Mouse (Mus musculus) myocyte (in vitro differentiated cells): ENCODE results near the gene Ncoa3. TPM values are rescaled to one million over a fixed set of nuclear protein-coding genes. Genes with fewer than 3 reads are reported as not detected.

Experiments used
- H3K27me3 ChIP-seq: one replicate; pipeline ENCODE4 v1.6.1; 2011; ENCODE audit not compliant: control insufficient read depth, insufficient read depth, insufficient read length
- H3K36me3 ChIP-seq: one replicate; pipeline ENCODE4 v1.6.1; 2011; ENCODE audit not compliant: control insufficient read depth, insufficient read depth
- H3K4me2 ChIP-seq: one replicate; pipeline ENCODE4 v1.6.1; 2011; ENCODE audit warnings: low read depth, control low read depth
- H3K4me3 ChIP-seq: one replicate; pipeline ENCODE4 v1.5.1; 2011; ENCODE audit warnings: mild to moderate bottlenecking, control low read depth, moderate library complexity
- H3K79me2 ChIP-seq: one replicate; pipeline ENCODE4 v1.6.1; 2011; ENCODE audit not compliant: control insufficient read depth, insufficient read depth
- H3ac ChIP-seq: one replicate; pipeline ENCODE4 v1.6.1; 2011; ENCODE audit not compliant: control insufficient read depth, insufficient read length
- CEBPB ChIP-seq: IDR thresholded peaks from 2 replicates; pipeline ENCODE4 v1.6.1; 2011; ENCODE audit warnings: mild to moderate bottlenecking, moderate library complexity; ENCODE audit not compliant: poor library complexity, insufficient read depth, severe bottlenecking
- E2F4 ChIP-seq: IDR thresholded peaks from one replicate; pipeline ENCODE4 v1.6.1; 2011; ENCODE audit warnings: mild to moderate bottlenecking, control low read depth, moderate library complexity; ENCODE audit not compliant: insufficient read depth
- MAX ChIP-seq: IDR thresholded peaks from one replicate; pipeline ENCODE4 v1.6.1; 2011; ENCODE audit warnings: low read depth, mild to moderate bottlenecking, control low read depth
- MYOD1 ChIP-seq, 3 experiments: IDR thresholded peaks; one replicate each; pipeline ENCODE4 v1.6.1; 2011; ENCODE audit warnings: control low read depth in 2 of 3, low read depth in 2 of 3, mild to moderate bottlenecking in 2 of 3, moderate library complexity in 1 of 3; ENCODE audit not compliant: insufficient read length in 2 of 3, control insufficient read depth in 1 of 3
- MYOG ChIP-seq, 3 experiments: IDR thresholded peaks; one replicate each; pipeline ENCODE4 v1.6.1; 2011; ENCODE audit warnings: control low read depth in 2 of 3, low read depth in 2 of 3, mild to moderate bottlenecking in 2 of 3; ENCODE audit not compliant: insufficient read length in 2 of 3, control insufficient read depth in 1 of 3, insufficient read depth in 1 of 3
- POLR2A ChIP-seq: IDR thresholded peaks from one replicate; pipeline ENCODE4 v1.6.1; 2011; ENCODE audit warnings: low read depth, mild to moderate bottlenecking, control low read depth, moderate library complexity; ENCODE audit not compliant: insufficient read length
- POLR2AphosphoS2 ChIP-seq: IDR thresholded peaks from one replicate; pipeline ENCODE4 v1.6.1; 2011; ENCODE audit warnings: low read depth, control low read depth; ENCODE audit not compliant: insufficient read length
- REST ChIP-seq: IDR thresholded peaks from one replicate; pipeline ENCODE4 v1.6.1; 2011; ENCODE audit warnings: mild to moderate bottlenecking, control low read depth, moderate library complexity; ENCODE audit not compliant: insufficient read depth, insufficient read length
- SRF ChIP-seq: IDR thresholded peaks from one replicate; pipeline ENCODE4 v1.6.1; 2011; ENCODE audit warnings: low read depth; ENCODE audit not compliant: control insufficient read depth, insufficient read length
- TCF12 ChIP-seq: IDR thresholded peaks from one replicate; pipeline ENCODE4 v1.6.1; 2011; ENCODE audit warnings: mild to moderate bottlenecking, control low read depth; ENCODE audit not compliant: poor library complexity, insufficient read depth, severe bottlenecking
- TCF3 ChIP-seq: IDR thresholded peaks from one replicate; pipeline ENCODE4 v1.6.1; 2011; ENCODE audit warnings: low read depth, control low read depth; ENCODE audit not compliant: insufficient read length
- USF1 ChIP-seq: IDR thresholded peaks from one replicate; pipeline ENCODE4 v1.6.1; 2011; ENCODE audit warnings: low read depth, mild to moderate bottlenecking, control low read depth, moderate library complexity
- polyA plus RNA-seq: library from polyadenylated mRNA; unstranded; fragments of >200 nt; fragmentation: generic; extraction: Trizol; gene quantifications from one replicate; pipeline ENCODE4 v1.2.1, GENCODE M21; 2012; ENCODE audit warnings: missing spikeins

The Ncoa3 gene
- polyA plus RNA-seq, 1 experiment = 5.8 TPM

DNA sequence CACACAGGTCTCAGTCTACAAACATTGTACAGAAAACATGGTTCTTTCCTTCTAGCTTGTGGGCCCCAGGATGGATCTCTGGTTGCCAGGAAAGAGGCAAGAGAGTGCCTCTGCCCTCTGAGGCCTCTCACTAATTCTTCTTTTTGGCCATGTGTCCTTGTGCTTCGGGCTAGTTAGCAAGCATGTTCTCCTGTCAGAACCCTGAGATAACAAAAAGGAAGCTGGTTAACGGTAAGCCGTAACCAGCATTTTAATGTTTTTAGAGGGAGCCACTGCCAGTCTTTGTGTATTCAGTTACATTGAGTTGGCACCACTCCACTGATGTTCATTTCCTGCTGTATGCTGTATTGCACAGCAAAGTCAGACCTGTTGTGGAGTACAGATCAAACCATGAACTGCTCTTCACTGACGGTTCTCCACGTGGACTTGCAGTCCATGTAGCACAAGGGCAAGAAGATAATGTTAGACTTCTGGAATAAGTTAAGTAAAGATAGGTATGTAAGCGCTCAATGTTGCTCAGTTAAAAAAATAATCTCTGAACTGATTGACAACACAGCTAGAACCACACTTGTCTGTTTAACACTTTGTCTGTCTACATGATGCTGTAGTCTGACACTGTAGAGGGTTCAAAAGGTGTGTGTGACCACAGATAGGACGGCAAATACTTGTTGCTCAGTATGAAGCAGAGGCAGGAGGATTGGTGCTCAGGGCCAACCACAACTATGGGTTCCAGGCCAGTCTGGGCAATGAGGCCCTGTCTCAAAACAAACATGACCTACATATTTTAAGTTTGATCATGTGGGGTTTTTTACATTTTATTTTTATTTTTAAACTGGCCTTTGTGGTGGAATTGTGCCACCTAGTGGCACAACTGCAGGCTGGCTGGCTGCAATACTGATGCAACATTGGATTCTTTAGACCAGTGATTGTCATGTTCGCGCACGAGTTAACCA is 53.4 kb downstream of the Ncoa3 start:
- Histone ChIP-seq H3ac (no peak overlapping the region), H3K79me2 (no peaks in the 10 kb centered on the region), H3K4me3 (no peak overlapping the region), H3K27me3 (no peaks in the 10 kb centered on the region), H3K4me2 (no peak overlapping the region), H3K36me3 (peaks cover 19% of the 10 kb centered on the region)
- TF ChIP-seq MYOG (IDR thresholded peaks at IDR 0.05; ENCODE audit: control insufficient read depth in 1 of 3, insufficient read depth in 1 of 3, insufficient read length in 2 of 3, low read depth in 2 of 3) (no peak), SRF (no peak), POLR2AphosphoS2 (no peak), CEBPB (peak; percentile 69; the same call in 1 of the 2 replicates), MYOD1 (IDR thresholded peaks at IDR 0.05; ENCODE audit: control insufficient read depth in 1 of 3, insufficient read length in 2 of 3, low read depth in 2 of 3) (no peak)

DNA sequence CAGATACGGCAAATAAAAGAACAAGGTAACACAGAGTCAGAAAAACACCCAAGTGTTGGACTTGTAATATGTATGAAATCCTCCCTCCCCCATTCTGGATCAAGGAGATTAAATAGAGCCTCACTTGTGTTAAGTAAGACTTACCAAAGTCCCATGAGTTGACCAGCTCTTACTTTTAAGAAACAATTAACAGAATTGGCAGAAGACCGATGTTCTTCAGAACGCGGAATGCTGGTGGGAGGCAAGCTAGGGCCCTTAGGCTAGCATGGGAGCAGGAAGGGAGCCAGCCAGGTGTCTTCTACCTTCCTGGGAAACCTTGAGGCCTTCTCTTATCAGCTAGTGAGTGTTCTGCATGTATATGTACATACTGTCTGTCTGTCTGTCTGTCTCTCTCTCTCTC is 55.5 kb downstream of the Ncoa3 start:
- TF ChIP-seq MYOG (IDR thresholded peaks at IDR 0.05; ENCODE audit: control insufficient read depth in 1 of 3, insufficient read depth in 1 of 3, insufficient read length in 2 of 3, low read depth in 2 of 3) (no peak), TCF3 (no peak), MAX (no peak), SRF (no peak), E2F4 (no peak), CEBPB (no peak), POLR2AphosphoS2 (no peak), MYOD1 (IDR thresholded peaks at IDR 0.05; ENCODE audit: control insufficient read depth in 1 of 3, insufficient read length in 2 of 3, low read depth in 2 of 3) (no peak), USF1 (no peak), TCF12 (no peak), POLR2A (no peak), REST (no peak)
- no peaks in the 10 kb centered on the region for H3K27me3 ChIP-seq
- H3K79me2 ChIP-seq = no peaks in the 10 kb centered on the region
- H3K36me3 ChIP-seq = peaks cover 38% of the 10 kb centered on the region
- no peak overlapping the region for H3ac ChIP-seq
- no peak overlapping the region for H3K4me2 ChIP-seq
- no peak overlapping the region for H3K4me3 ChIP-seq

GRCm38 (mm10) chr2:166048852-166049251 is 56.4 kb downstream of the Ncoa3 start:
- H3K79me2 ChIP-seq = no peaks in the 10 kb centered on the region
- H3K27me3 ChIP-seq = no peaks in the 10 kb centered on the region
- H3K4me3 ChIP-seq = no peak overlapping the region
- H3K4me2 ChIP-seq = no peak overlapping the region
- peaks cover 39% of the 10 kb centered on the region for H3K36me3 ChIP-seq
- TF ChIP-seq REST (no peak), POLR2AphosphoS2 (no peak), SRF (no peak), TCF12 (no peak), POLR2A (no peak), USF1 (no peak), MAX (no peak), E2F4 (no peak), TCF3 (no peak), MYOD1 (IDR thresholded peaks at IDR 0.05; ENCODE audit: control insufficient read depth in 1 of 3, insufficient read length in 2 of 3, low read depth in 2 of 3) (no peak), CEBPB (no peak)
- no peak overlapping the region for H3ac ChIP-seq

- Histone ChIP-seq H3K79me2 (no peaks in the 10 kb centered on the region), H3K4me3 (no peak overlapping the region), H3K36me3 (peaks cover 51% of the 10 kb centered on the region), H3K27me3 (no peaks in the 10 kb centered on the region), H3K4me2 (no peak overlapping the region), H3ac (no peak overlapping the region)
- TF ChIP-seq TCF12 = no peak
- no peak for TF ChIP-seq POLR2AphosphoS2
- no peak for TF ChIP-seq MYOG (IDR thresholded peaks at IDR 0.05; ENCODE audit: control insufficient read depth in 1 of 3, insufficient read depth in 1 of 3, insufficient read length in 2 of 3, low read depth in 2 of 3)
- no peak for TF ChIP-seq USF1
- no peak for TF ChIP-seq REST
- no peak for TF ChIP-seq E2F4
- no peak for TF ChIP-seq POLR2A
These were observed 59.0 kb downstream of the Ncoa3 start for GRCm38 (mm10) chr2:166051421-166051820.

DNA sequence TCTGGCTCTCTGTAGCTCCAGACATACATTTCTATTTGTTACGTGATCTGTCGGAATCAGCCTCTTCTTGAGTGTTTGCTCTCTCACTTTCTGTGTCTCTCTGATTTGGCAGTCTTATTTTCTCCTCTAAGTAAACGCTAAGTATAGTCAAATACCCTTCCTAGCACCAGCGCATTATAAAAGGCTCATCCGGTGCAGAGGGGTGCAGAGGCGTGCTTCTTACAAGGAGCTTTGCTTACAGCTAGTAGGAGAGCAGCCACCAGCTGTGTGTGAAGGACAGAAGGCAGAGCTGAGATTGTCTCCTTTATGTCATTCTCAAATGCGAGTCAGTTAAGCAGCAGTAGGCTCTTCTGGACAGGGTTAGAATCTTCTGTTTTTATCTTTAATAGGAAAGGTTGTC is 59.5 kb downstream of the Ncoa3 start:
- H3K79me2 ChIP-seq = no peaks in the 10 kb centered on the region
- H3ac ChIP-seq = no peak overlapping the region
- H3K27me3 ChIP-seq = no peaks in the 10 kb centered on the region
- no peak for TF ChIP-seq TCF3
- TF ChIP-seq CEBPB = no peak
- TF ChIP-seq POLR2AphosphoS2 = no peak
- no peak for TF ChIP-seq POLR2A
- TF ChIP-seq REST = no peak
- TF ChIP-seq E2F4 = no peak
- no peak for TF ChIP-seq MYOD1 (IDR thresholded peaks at IDR 0.05; ENCODE audit: control insufficient read depth in 1 of 3, insufficient read length in 2 of 3, low read depth in 2 of 3)
- no peak for TF ChIP-seq MYOG (IDR thresholded peaks at IDR 0.05; ENCODE audit: control insufficient read depth in 1 of 3, insufficient read depth in 1 of 3, insufficient read length in 2 of 3, low read depth in 2 of 3)
- no peak for TF ChIP-seq SRF
- no peak for TF ChIP-seq MAX
- TF ChIP-seq TCF12 = no peak
- TF ChIP-seq USF1 = no peak
- H3K36me3 ChIP-seq = peaks cover 51% of the 10 kb centered on the region
- H3K4me3 ChIP-seq = no peak overlapping the region
- no peak overlapping the region for H3K4me2 ChIP-seq
